Mouse (Mus musculus): ENCODE results near the gene Tnnc2.

DNA sequence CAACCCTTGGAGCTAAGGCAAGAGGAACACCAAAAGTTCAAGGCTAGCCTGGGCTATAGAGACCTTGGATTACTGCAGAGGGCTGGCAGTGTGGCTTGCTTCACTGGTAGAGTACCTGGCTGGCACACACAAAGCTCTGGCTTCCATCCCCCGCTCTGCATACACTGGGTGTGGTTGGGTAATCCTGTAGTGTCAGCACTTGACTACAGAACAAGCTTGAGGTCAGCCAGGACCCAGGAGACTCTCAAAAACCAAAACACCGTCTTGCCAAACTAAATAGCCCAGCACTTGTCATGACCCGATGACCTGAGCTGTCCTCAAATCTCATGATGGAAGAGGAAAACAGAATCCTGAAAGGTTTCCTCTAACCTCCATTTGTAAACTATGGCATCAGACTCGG lies 10.7 kb upstream of the Tnnc2 start:
- TF ChIP-seq CTCF (IDR thresholded peaks at IDR 0.05; ENCODE audit: low read depth) (no peak), EP300 (IDR thresholded peaks at IDR 0.05; ENCODE audit: low read depth) (no peak)
